Mouse (Mus musculus) heart, embryonic 14.5 days (tissue): Measurements from ENCODE around the gene Vps37c. TPM values are rescaled to one million over a fixed set of nuclear protein-coding genes. Genes with fewer than 3 reads are reported as not detected.

Experiments used
- ATAC-seq: fragments of 200-750 bp; cut with Nextera tagmentation; 2 replicates; pipeline ENCODE4 v1.8.0; 2017; ENCODE audit warnings: low read depth, moderate TSS enrichment; ENCODE audit not compliant: insufficient number of reproducible peaks, insufficient read depth, low FRiP score
- H3K27ac ChIP-seq, 2 experiments: fragments of 200-500 bp in 1 of 2; fragments of 300-500 bp in 1 of 2; sonication (generic) in 1 of 2; replicated peaks in 1 of 2; 2 replicates each; pipeline ENCODE4 v1.5.1; 2012 to 2014; ENCODE audit warnings: low read depth in 2 of 2, low read length in 2 of 2, control low read depth in 1 of 2, mild to moderate bottlenecking in 1 of 2, mixed read lengths in 1 of 2; ENCODE audit not compliant: control insufficient read depth in 1 of 2, insufficient read depth in 1 of 2
- H3K27me3 ChIP-seq: fragments of 300-500 bp; sonication (generic); 2 replicates; pipeline ENCODE4 v1.6.1; 2014; ENCODE audit warnings: mild to moderate bottlenecking, low read length, control low read depth; ENCODE audit not compliant: control insufficient read depth, insufficient read depth
- H3K36me3 ChIP-seq: fragments of 300-500 bp; sonication (generic); 2 replicates; pipeline ENCODE4 v1.6.1; 2014; ENCODE audit warnings: mild to moderate bottlenecking, control low read depth, low read length, mixed read lengths; ENCODE audit not compliant: control insufficient read depth, insufficient read depth
- H3K4me1 ChIP-seq, 2 experiments: fragments of 200-500 bp in 1 of 2; fragments of 300-500 bp in 1 of 2; sonication (generic) in 1 of 2; 2 replicates each; pipeline ENCODE4 v1.6.1; 2012 to 2014; ENCODE audit warnings: low read length in 2 of 2, control low read depth in 1 of 2, mixed read lengths in 1 of 2; ENCODE audit not compliant: control insufficient read depth in 2 of 2, insufficient read depth in 2 of 2
- H3K4me2 ChIP-seq: fragments of 300-500 bp; sonication (generic); 2 replicates; pipeline ENCODE4 v1.6.1; 2014; ENCODE audit warnings: mild to moderate bottlenecking, low read length
- H3K4me3 ChIP-seq, 2 experiments: fragments of 200-500 bp in 1 of 2; fragments of 300-500 bp in 1 of 2; sonication (generic) in 1 of 2; 2 replicates each; pipeline ENCODE4 v1.5.1; 2012 to 2014; ENCODE audit warnings: low read length in 2 of 2, mild to moderate bottlenecking in 2 of 2, control low read depth in 1 of 2, low read depth in 1 of 2, moderate library complexity in 1 of 2; ENCODE audit not compliant: control insufficient read depth in 1 of 2, insufficient read depth in 1 of 2
- H3K9ac ChIP-seq: fragments of 300-500 bp; sonication (generic); 2 replicates; pipeline ENCODE4 v1.6.1; 2014; ENCODE audit warnings: mild to moderate bottlenecking, low read length
- H3K9me3 ChIP-seq: fragments of 300-500 bp; sonication (generic); 2 replicates; pipeline ENCODE4 v1.6.1; 2016; ENCODE audit warnings: low read length, control low read depth; ENCODE audit not compliant: control insufficient read depth
- WGBS: fragments of 180-500 bp; shearing (Covaris S2); extraction: QIAGEN DNeasy Blood & Tissue Kit; methylation state at CpG from one replicate; pipeline ENCODE4 v1.1.7; 2014; 5-methylcytosine and 5-hydroxymethylcytosine counted together
- polyA plus RNA-seq: library from polyadenylated mRNA; unstranded; fragments of >200 nt; fragmentation: Nextera tagmentation; extraction: Ambion mirVana; gene quantifications from 2 replicates; pipeline ENCODE4 v1.2.1, GENCODE M21; 2014

Vps37c gene
- polyA plus RNA-seq, 1 experiment from 2014 or later: 30.0 TPM

GRCm38 (mm10) chr19:10658406-10658805 lies 30.1 kb upstream of the Vps37c start:
- ATAC-seq: no peak
- Histone ChIP-seq H3K27ac (no peak overlapping the region), H3K4me3 (no peak overlapping the region), H3K9ac (no peak overlapping the region), H3K4me1 (peaks cover 2 to 4% of the 10 kb centered on the region in 2 experiments; a peak in 1 of 4 replicates), H3K4me2 (no peak overlapping the region), H3K9me3 (no peaks in the 10 kb centered on the region), H3K36me3 (no peaks in the 10 kb centered on the region), H3K27me3 (no peaks in the 10 kb centered on the region)
- 68% methylated on average over 2 of the region's 2 CpGs for WGBS

GRCm38 (mm10) chr19:10661373-10661772 lies 27.2 kb upstream of the Vps37c start:
- Histone ChIP-seq H3K36me3 (no peaks in the 10 kb centered on the region), H3K27ac (no peak overlapping the region), H3K9me3 (no peaks in the 10 kb centered on the region), H3K4me3 (no peak overlapping the region), H3K9ac (no peak overlapping the region), H3K4me2 (no peak overlapping the region), H3K27me3 (no peaks in the 10 kb centered on the region), H3K4me1 (peaks cover 2 to 4% of the 10 kb centered on the region in 2 experiments; a peak in 1 of 4 replicates)
- WGBS: 33% methylated on average over 5 of the region's 5 CpGs
- ATAC-seq: no peak

GRCm38 (mm10) chr19:10661919-10662318 lies 26.6 kb upstream of the Vps37c start:
- no peak overlapping the region for H3K27ac ChIP-seq
- no peaks in the 10 kb centered on the region for H3K9me3 ChIP-seq
- H3K4me2 ChIP-seq: no peak overlapping the region
- 75% methylated on average over 2 of the region's 2 CpGs for WGBS
- no peak for ATAC-seq
- no peaks in the 10 kb centered on the region for H3K4me1 ChIP-seq
- no peaks in the 10 kb centered on the region for H3K27me3 ChIP-seq
- no peak overlapping the region for H3K9ac ChIP-seq
- no peak overlapping the region for H3K4me3 ChIP-seq
- no peaks in the 10 kb centered on the region for H3K36me3 ChIP-seq

GRCm38 (mm10) chr19:10662665-10663064 lies 25.9 kb upstream of the Vps37c start:
- 48% methylated on average over 3 of the region's 3 CpGs for WGBS

GRCm38 (mm10) chr19:10665093-10665492 lies 23.4 kb upstream of the Vps37c start:
- WGBS: 58% methylated on average over 3 of the region's 3 CpGs
- H3K9ac ChIP-seq: no peak overlapping the region
- ATAC-seq: no peak
- H3K9me3 ChIP-seq: no peaks in the 10 kb centered on the region
- no peak overlapping the region for H3K4me2 ChIP-seq
- no peaks in the 10 kb centered on the region for H3K4me1 ChIP-seq
- H3K27ac ChIP-seq: no peak overlapping the region
- no peaks in the 10 kb centered on the region for H3K36me3 ChIP-seq
- no peak overlapping the region for H3K4me3 ChIP-seq
- no peaks in the 10 kb centered on the region for H3K27me3 ChIP-seq

More at GRCm38 (mm10) chr19:10662665-10663064, 25.9 kb upstream of the Vps37c start:
- H3K27me3 ChIP-seq: no peaks in the 10 kb centered on the region
- H3K36me3 ChIP-seq: no peaks in the 10 kb centered on the region
- no peaks in the 10 kb centered on the region for H3K4me1 ChIP-seq
- no peak overlapping the region for H3K4me2 ChIP-seq
- no peak for ATAC-seq
- no peak overlapping the region for H3K9ac ChIP-seq
- H3K27ac ChIP-seq: no peak overlapping the region
- no peaks in the 10 kb centered on the region for H3K9me3 ChIP-seq
- no peak overlapping the region for H3K4me3 ChIP-seq

- no peak for ATAC-seq
Measured at GRCm38 (mm10) chr19:10665499-10665898, 23.0 kb upstream of the Vps37c start.

GRCm38 (mm10) chr19:10671319-10671718 lies 17.2 kb upstream of the Vps37c start:
- Histone ChIP-seq H3K9me3 (no peaks in the 10 kb centered on the region), H3K4me1 (peaks cover 3 to 4% of the 10 kb centered on the region in 2 experiments; a peak in 1 of 4 replicates), H3K9ac (no peak overlapping the region), H3K4me2 (no peak overlapping the region), H3K27ac (no peak overlapping the region), H3K36me3 (no peaks in the 10 kb centered on the region), H3K27me3 (no peaks in the 10 kb centered on the region), H3K4me3 (no peak overlapping the region)
- 79% methylated on average over 4 of the region's 4 CpGs for WGBS
- no peak for ATAC-seq

More at GRCm38 (mm10) chr19:10665499-10665898, 23.0 kb upstream of the Vps37c start:
- H3K27ac ChIP-seq: no peak overlapping the region
- H3K9me3 ChIP-seq: no peaks in the 10 kb centered on the region
- H3K27me3 ChIP-seq: no peaks in the 10 kb centered on the region
- no peak overlapping the region for H3K9ac ChIP-seq
- H3K4me3 ChIP-seq: no peak overlapping the region
- H3K4me2 ChIP-seq: no peak overlapping the region
- no peaks in the 10 kb centered on the region for H3K36me3 ChIP-seq
- H3K4me1 ChIP-seq: no peaks in the 10 kb centered on the region
- WGBS: 5% methylated on average over 2 of the region's 2 CpGs

- no peak overlapping the region for H3K9ac ChIP-seq
- no peak overlapping the region for H3K27ac ChIP-seq
- H3K4me2 ChIP-seq: no peak overlapping the region
- H3K4me1 ChIP-seq: peaks cover 3 to 4% of the 10 kb centered on the region in 2 experiments; a peak in 1 of 4 replicates
- no peaks in the 10 kb centered on the region for H3K9me3 ChIP-seq
- H3K27me3 ChIP-seq: no peaks in the 10 kb centered on the region
- 60% methylated on average over 9 of the region's 9 CpGs for WGBS
- ATAC-seq: no peak
- no peak overlapping the region for H3K4me3 ChIP-seq
- H3K36me3 ChIP-seq: no peaks in the 10 kb centered on the region
Measured at GRCm38 (mm10) chr19:10671854-10672417, 16.6 kb upstream of the Vps37c start.
